Mouse (Mus musculus) mesoderm, embryonic 11.5 days (tissue): ENCODE results near the gene Ssx2ip.
"Not testable (repeated sequence)": the region's sequence is repeated elsewhere in the genome, so short reads cannot be mapped to it uniquely, and the experiment has no call there.

Source experiments
- DNase-seq: peaks from one replicate; pipeline ENCODE4 v3.0.0-alpha.2; 2012; ENCODE audit warnings: low read depth, low spot score

Ssx2ip gene

DNA sequence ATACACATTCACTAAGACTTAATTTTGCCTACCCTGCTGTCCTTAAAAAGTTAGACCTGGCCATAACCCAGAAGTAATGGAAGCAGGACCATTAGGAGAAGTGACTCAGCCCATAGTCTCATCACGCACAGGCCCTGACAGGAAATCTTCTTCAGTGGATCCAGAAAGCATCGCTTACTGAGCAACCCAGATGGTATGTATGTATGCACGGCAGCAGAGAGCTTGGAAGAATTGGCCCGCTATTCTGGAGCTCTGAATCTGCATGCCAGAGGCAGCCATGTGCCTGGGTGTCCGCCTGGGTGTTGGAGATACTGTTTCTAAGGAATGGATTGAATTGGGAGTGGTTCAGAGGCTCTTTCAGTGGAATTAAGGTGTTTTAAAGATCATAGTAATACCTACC, 5.2 kb upstream of the Ssx2ip start:
- DNase-seq = no peak

DNA sequence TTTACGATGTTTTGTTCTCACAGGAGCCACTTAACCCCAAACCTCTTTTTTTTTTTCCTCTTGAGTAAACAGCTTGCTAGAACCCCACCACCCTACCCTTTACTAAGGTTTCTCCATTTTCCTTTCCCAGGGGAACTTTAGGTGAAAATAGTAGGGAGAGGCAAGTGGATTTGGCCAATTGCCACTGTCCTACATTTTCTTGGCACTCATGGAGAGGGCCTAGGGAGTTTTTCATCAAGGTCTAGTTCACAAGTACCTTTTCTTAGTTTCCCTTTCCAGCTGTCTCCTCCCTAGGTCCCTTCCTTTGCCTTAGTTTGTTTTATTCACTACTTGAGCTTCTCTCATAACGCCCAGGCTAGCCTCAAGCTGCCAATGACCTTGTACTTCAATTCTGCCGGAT, 672 bp upstream of the Ssx2ip start:
- DNase-seq = no peak

DNA sequence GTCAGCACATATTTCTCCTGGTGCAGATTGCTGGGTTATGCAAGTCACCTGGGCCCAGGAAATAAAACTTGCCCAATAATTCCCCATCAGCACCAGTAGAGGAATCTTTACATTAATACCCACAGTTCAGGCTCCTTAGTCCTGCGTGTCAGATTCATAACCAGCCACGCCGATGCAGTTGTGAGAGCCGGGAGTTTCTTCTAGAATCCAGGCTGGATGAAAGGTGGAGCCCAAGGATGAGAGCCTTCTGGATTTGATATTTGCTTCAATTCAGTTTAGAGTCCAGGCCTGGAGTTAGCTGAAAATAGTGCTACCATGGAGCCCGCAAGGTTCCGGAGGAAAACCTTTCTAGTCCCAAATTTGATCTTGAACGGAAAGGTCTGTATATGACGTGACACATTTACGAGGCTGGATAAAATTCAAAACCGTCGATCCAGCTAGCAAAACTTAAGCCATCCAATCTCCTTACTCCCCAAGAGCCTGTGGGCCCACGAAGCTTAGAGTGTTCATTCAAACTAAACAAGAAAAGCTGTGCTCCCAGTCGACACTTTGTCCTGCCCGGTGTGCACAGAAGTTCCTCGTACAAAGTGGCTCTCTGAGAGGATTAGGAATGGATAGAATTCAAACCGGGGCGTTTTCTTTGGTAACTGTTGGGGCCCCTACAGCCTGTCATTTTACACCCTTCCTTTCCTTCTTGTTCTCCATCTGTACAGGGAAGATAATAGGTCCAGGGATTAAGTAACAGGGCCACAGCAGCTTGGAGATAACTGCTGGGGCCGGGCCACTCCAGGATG, 968 bp downstream of the Ssx2ip start:
- no peak for DNase-seq

DNA sequence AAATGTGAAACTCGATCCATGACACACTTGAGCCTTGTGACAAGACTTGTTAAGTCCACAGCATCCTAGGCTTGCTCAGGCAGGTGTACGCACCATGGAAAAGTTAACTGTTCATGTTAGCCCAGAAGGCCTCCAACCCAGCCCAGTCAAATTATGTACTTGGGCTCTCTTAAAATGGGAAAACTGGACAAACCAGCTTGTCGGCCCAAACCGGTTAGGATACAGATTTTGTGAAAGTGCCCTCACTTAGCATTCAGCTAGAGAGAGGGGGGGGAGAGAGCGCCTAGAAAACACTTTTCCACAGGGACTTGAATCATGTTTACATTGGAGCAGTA, 1.5 kb downstream of the Ssx2ip start:
- no peak for DNase-seq

DNA sequence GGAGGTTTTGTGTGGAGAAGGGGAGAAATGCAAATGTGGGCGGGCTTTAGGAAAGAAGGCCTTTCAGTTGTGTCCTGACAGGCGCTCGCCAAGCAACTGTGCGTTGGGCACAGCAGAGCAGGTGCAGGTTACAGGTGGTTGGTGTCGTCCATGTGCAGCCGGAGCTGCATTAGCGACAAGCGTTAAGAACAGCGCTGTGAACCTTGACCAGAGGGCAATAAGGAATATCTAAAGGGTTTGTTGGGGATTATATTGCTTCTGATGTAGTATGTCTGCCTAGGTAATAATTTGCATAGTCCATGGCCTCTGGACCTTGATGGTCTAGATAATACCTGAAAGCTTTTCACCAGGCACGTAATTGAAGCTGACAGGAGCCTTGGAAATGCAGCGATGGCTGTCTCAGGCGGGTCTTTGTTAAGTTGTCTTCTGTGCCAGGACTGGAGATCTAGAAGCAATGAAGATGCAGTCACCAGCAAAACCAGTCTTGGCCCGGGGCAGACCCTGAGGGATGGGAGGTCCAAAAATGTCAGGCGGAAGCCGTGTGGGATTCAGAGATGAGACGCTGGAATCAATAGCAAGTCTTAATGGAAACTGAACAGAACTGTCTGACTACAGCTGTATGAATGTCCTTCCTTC, 2.8 kb downstream of the Ssx2ip start:
- DNase-seq = no peak

DNA sequence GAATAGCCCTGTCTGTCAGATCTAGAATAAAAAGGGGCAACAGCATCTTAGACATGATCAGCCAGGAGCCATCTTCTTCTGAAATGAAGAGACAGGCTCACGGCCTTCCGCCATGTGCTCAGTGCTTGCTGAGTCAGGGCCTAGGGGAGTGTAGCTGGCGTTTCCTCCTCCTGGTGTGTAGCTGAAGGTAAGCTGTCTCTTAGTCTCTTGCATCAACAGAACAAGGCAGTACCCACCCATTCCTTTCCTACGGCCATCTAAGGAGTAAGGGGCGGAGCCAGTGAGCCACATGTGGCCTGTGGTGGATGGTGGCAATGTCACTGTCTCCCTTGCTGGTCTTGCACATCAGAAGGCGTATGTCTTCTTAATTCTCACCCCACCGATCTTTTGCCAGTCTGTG, 5.7 kb downstream of the Ssx2ip start:
- no peak for DNase-seq

DNA sequence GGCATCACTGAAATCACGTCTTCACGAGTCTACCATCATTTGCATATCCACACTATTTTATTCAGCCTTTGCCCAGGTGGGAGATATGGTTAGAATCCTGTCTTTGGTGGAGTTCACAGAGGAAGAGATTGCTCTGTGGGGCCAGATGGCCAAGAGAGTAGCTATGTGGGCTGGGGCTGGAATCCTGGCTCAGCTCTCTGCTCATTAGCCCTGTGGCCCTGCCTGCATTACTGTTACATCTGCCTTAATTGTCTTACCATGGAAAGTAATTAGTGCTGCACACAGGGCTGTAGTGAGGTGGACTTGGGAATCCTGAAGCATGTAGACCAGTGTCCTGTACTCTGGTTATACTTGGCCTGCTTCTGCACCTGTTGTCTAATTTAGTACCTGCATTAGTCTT, 7.6 kb downstream of the Ssx2ip start:
- DNase-seq = no peak

DNA sequence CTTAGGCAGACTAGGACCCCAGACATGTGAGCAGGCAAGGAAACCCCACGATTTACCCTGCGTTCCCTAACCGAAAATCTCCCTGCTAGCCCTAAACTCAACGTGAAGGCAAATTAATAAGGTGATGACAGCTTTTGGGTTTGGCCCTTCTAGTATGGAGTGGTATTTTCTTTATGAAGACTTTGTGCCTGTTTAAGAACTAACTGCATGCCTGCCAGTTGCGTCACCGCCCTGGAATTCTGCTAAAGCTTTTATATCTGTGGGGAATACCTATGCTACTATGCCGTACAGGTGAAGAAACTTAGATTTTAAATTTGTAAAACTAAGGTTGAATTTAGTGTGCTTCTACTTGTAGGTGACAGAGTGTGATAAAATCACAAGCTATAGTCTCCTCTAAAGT, 8.0 kb downstream of the Ssx2ip start:
- DNase-seq = no peak

DNA sequence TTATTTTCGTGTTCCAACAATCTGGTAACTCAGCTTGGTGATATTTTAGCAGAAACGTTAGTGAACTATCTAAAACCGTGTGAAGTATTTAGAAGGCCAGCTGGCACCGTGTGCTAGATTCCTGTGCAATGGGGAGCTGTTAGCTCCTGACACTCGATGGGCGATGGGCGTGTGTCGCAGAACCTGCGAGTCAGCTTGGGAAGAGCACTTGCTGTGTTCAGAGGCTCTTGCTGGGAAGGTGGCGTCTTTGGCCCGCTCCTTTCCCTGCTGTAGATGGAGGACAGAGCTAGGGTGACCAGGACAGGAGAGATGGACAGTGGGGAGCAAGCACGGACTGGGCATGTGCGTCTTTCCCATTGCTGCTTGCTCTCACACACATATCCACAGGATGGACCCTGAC, 8.6 kb downstream of the Ssx2ip start:
- DNase-seq = no peak

DNA sequence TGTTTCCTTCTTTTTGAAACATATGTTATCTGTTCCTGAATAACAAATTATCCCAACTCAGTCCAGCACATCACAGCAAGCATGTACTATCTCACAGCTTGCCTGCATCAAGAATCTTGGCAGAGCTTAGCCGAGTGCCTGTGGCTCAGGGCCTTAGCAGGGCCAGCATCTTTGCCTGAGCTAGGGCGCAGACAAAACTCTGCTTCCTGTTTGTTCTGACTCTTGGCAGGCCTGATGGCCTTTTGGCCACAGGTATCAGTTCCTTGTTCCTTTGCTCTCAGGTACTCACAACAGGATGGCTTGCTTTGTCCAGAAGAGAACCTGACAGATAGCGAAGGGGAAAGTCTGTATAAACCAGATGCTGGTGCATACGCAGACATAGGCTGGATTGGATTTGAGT, 9.6 kb downstream of the Ssx2ip start:
- no peak for DNase-seq

DNA sequence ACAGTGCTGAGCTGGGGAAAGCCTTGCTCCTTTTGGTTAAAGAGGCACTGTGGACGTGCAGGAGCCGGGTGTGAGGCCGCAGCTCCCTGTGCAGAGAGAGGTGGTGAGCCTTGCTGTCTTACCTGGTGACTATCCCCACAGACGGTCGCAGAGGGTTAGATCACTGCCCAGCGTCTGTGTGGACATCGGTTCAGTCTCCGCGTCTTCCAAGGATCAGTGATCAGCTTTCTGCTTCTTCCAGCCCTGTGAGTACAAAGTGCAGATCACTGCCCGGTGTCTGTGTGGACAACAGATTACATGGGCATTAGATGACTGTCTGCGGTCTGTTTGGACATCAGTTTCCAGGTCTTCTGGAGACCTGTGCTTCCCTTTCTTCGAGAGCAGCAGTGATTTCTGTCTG, 10.1 kb downstream of the Ssx2ip start:
- no peak for DNase-seq

DNA sequence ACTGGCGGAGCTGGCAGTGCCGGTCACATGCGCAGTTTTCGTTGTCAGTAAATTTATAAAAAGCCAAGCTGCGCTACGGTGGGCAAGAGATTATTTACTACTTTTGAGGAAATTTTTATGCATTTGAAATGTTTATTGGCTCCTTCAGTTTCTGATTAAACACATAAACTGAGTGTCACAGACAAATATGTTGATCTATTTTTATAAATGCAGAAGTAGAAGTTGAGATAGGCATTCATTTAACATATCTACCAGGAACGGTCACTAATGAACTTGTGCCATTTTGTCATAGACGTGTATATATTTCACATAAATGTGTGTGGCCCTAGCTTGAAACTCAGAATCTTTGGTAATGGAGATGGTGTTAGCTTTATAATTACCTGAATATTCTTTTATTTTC, 13.4 kb downstream of the Ssx2ip start:
- DNase-seq = no peak

DNA sequence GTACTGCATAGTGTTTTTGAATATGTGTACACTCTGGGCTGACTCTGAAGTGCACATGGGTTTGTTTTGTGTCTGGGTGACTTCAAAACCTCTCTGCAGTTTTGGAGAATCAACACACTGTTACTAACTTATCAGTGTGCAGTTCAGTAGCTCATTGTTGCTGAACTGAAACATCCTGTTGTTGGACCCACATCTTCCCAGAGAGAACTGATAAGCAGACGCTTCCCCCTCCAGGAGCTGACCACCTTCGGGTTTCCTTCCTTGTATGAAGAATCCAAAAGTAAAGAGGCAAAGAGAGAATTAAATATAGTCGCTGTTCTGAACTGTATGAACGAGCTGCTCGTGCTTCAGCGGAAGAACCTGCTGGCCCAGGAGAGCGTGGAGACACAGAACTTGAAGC, 14.5 kb downstream of the Ssx2ip start:
- DNase-seq = no peak

DNA sequence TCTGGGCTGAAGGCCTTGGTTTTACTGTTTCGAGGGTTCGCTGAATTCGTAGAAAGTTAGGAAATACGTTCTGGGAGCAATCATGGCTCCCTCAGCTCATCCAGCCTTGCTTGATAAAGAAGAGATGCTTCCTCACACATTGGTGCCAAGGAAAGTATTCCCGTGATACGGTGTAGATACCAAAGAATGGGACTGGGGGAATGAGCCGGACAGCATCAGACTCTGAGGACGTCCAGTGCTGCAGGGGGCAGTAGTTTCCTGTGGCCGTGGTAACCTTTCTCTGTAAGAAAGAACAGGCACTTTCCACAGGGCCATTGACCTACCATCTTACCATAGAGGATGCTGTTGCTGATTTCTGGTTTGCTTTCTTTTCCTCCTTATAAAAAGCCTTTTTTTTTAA, 15.1 kb downstream of the Ssx2ip start:
- no peak for DNase-seq

DNA sequence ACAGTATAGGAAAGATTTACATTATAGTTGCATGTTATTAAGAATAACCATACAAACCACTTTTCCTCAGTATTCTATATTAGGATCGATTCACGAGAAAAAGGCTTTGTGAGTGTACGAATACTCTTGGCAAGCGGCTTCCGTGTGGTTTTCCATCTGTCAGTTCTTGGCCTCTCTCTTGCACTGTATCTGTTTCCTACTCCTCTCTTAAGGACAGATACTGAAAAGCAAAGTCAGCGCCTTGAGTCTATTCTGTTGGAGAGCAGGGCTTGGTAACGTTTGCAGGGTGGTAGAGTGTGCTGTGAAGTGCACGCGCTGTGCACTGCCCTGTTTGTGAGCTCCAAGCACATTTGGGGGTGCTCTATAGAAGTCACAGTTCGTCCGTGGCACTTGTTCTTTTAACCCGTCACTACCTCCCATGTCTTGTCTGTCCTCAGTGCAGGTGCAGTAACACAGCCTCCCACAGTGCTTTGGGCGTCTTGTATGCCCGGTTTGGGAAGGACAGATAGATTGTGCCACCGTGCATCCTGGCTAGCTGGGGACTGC, 15.6 kb downstream of the Ssx2ip start:
- no peak for DNase-seq

DNA sequence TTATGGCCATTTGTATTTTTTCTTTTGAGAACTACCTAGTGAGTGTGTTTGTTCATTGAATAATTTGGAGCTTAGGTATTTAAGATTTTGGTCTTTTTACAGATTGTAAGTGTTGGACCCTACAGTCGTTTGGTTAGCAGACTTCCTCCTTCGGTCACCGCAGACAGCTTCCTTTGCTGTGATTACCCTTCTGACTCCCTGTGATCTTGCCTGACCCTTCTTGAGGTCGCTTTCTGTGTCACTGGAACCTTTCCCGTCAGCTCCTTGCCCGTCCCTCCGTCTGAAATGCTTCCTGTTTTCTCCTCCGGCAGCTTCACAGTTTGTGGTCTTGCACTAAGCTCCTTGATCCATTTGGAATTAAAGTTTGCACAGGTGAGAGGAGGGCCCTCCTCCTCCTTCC, 17.3 kb downstream of the Ssx2ip start:
- no peak for DNase-seq

DNA sequence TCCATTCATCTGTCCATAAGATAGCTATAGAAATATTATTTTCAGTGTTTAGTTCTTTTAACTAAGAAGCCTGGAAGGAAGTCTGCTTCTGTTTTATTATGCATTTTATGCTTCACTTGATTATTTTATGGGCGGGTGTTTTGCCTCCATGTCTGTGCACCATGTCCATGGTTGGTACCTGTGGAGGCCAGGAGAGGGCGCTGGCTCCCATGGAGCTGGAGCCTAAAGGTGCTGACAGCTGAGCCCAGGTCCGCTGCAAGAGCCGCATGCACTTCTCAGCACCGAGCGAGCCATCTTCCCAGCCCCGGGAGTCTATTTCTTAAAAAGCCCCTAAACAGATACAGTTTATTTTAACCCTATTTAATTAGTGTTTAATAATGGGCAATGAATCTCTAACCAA, 19.3 kb downstream of the Ssx2ip start:
- no peak for DNase-seq

DNA sequence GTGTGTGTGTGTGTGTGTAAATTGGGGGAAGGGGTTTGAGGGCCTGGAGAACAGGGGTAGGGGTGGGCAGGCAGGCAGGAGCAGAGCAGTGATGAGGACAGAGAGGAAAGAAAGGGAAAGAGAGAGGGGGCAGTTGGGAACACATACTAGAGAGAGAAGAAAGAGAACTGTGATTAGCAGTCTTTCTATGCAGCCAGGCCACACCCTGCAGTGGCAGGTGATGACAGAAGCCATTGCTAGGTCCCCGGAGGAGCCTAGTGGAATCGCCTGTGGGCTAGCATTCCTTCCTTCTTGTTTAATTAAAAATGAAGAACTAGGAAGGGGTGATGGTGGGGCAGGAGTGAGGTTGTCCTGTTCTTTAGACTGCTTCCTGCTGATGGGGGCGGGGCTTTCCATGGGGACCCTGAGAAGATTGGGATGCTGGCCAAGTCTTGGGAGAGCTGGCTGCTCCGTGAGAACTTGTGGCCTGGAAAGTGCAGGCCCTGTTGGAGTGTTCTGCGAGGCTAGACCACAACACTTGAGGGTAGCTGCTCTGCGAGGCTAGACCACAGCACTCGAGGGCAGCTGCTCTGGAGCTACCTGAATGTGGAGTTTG, 20.0 kb downstream of the Ssx2ip start:
- DNase-seq = no peak

DNA sequence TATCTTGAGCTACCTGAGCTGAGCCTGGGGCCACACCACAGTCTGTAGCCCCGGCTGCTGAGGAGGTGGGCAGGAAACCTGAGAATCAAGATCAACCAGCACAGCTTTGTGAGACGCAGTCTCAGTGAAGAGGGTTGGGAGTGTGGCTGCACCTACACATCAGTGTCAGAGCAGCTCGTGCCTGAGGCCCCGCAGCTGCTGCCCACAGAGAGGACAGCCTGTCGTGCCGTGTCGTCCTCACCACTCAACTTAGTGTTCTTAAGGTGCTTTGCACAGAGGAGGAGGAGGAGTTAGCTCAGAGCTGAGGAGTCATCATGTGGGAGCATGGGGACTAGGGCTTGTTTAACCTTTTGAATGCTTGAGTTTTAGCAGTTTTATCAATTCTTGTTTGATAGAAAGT, 21.5 kb downstream of the Ssx2ip start:
- no peak for DNase-seq

DNA sequence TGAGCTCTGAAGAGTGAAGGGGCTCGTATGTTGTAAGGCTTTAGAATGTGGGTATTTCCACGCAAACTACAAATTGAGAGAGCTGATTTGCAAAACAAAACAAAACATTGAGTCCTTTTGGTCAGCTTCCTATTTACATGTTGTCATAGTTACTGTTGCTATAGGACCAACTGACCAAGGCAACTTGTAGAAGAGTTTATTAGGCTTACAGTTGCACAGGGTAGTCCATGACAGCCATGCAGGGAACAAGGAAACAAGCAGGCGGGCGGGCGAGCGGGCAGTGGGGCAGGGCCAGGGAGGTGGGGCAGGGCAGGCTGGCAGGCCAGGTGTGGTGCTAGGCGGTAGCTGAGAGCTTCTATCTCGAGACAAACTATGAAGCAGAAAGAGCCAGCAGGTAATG, 22.0 kb downstream of the Ssx2ip start:
- no peak for DNase-seq

DNA sequence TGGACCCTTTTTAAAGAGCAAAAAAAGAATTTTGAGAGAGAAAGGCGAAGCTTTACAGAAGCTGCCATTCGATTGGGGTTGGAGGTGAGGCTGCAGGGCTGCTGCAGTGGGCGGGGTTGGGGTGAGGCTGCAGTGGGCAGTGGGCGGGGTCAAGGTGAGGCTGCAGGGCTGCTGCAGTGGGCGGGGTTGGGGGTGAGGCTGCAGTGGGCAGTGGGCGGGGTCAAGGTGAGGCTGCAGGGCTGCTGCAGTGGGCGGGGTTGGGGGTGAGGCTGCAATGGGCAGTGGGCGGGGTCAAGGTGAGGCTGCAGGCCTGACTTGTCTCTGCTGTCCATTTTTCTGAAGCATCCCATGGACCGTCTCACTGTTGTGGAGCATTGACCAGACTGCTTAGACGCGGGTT, 28.6 kb downstream of the Ssx2ip start:
- DNase-seq = not testable (repeated sequence)

DNA sequence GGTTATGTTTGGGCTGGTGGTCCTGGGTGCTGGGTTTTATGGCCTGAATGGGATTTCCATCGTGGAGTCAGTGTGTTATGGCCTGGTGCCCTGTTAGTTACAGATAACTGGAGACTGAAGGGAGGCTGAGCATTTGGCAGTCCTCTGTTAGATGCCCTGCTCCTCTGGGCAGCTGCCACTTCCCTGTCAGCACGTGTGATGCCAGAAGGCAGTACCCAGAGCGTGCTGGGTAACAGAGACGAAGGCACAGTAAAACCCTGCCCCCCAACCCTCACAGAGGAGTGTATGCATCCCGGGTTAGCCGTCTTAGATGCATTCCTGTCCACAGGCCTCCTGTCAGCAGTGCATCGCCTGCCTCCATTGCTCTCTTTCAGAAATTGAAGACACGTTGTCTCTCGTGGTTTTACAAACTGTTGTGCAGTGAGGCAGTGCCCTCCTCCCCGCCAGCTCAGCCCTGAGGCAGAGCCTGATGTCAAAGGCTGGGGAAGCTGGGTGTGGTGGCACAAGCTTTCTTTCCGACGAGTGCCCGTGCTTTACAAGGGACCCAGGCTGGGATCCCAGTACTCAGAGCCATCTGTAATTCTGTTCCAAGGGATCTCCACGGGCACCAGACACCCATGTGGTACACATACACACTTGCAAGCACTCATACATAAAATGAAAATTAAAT, 29.4 kb downstream of the Ssx2ip start:
- no peak for DNase-seq

DNA sequence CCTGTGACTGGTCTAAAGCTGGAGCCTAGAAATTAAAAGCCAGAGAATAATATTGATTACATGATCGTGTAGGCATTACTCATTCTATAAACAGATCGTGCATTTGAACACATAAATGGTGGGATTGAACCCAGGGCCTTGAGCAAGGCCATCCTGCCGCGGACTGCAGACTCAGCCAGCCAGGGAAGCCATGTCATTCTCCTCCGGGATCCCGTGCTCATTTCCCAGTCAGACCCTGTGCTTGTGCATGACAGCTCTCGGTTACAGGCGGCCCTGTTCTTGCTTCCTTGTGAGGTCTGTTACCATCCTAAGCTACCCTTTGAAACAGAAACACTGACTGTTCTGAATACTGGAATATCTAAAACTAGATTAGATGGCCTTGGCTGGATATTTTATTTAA, 30.2 kb downstream of the Ssx2ip start:
- no peak for DNase-seq
